Mouse (Mus musculus) midbrain, embryonic 11.5 days (tissue): ENCODE measurements around the gene Cobll1. TPM values are rescaled to one million over a fixed set of nuclear protein-coding genes. Genes with fewer than 3 reads are reported as not detected.

Source experiments
- ATAC-seq: fragments of 200-750 bp; cut with Nextera tagmentation; 2 replicates; pipeline ENCODE4 v1.8.0; 2017; ENCODE audit warnings: moderate TSS enrichment, moderate library complexity; ENCODE audit not compliant: low FRiP score
- DNase-seq: peaks from one replicate; pipeline ENCODE4 v3.0.0; 2015; ENCODE audit warnings: low spot score; ENCODE audit errors: missing footprints
- H3K27ac ChIP-seq: fragments of 300-500 bp; sonication (generic); 2 replicates; pipeline ENCODE4 v1.5.1; 2014; ENCODE audit warnings: low read depth, low read length
- H3K27me3 ChIP-seq: fragments of 300-500 bp; sonication (generic); 2 replicates; pipeline ENCODE4 v1.6.1; 2014; ENCODE audit warnings: mild to moderate bottlenecking, low read length, moderate library complexity, mixed read lengths; ENCODE audit not compliant: control insufficient read depth, insufficient read depth
- H3K36me3 ChIP-seq: fragments of 300-500 bp; sonication (generic); 2 replicates; pipeline ENCODE4 v1.6.1; 2014; ENCODE audit warnings: mild to moderate bottlenecking, low read length, moderate library complexity, mixed read lengths; ENCODE audit not compliant: control insufficient read depth, insufficient read depth
- H3K4me1 ChIP-seq: fragments of 300-500 bp; sonication (generic); 2 replicates; pipeline ENCODE4 v1.6.1; 2014; ENCODE audit warnings: low read length; ENCODE audit not compliant: control insufficient read depth, insufficient read depth
- H3K4me2 ChIP-seq: fragments of 300-500 bp; sonication (generic); 2 replicates; pipeline ENCODE4 v1.6.1; 2014; ENCODE audit warnings: mild to moderate bottlenecking, moderate library complexity
- H3K4me3 ChIP-seq: fragments of 300-500 bp; sonication (generic); 2 replicates; pipeline ENCODE4 v1.5.1; 2014; ENCODE audit warnings: low read depth, low read length
- H3K9ac ChIP-seq: fragments of 300-500 bp; sonication (generic); 2 replicates; pipeline ENCODE4 v1.6.1; 2014; ENCODE audit warnings: low read length
- H3K9me3 ChIP-seq: fragments of 300-500 bp; sonication (generic); 2 replicates; pipeline ENCODE4 v1.6.1; 2016; ENCODE audit warnings: low read length; ENCODE audit not compliant: control insufficient read depth
- WGBS: fragments of 180-500 bp; shearing (Covaris S2); extraction: QIAGEN DNeasy Blood & Tissue Kit; methylation state at CpG from one replicate; pipeline ENCODE4 v1.1.7; 2014; 5-methylcytosine and 5-hydroxymethylcytosine counted together
- polyA plus RNA-seq: library from polyadenylated mRNA; unstranded; fragments of >200 nt; fragmentation: Nextera tagmentation; extraction: Ambion mirVana; gene quantifications from 2 replicates; pipeline ENCODE4 v1.2.1, GENCODE M21; 2014

The Cobll1 gene
- polyA plus RNA-seq, 1 experiment from 2014 or later, result 2.0 TPM

- WGBS, result 56% methylated on average over 5 of the region's 5 CpGs
- H3K27me3 ChIP-seq, result no peaks in the 10 kb centered on the region
- DNase-seq (peak; percentile 47), ATAC-seq (no peak)
- no peak overlapping the region for H3K27ac ChIP-seq
- H3K36me3 ChIP-seq, result no peaks in the 10 kb centered on the region
- H3K9ac ChIP-seq, result no peak overlapping the region
- H3K4me1 ChIP-seq, result no peaks in the 10 kb centered on the region
- H3K9me3 ChIP-seq, result no peaks in the 10 kb centered on the region
- no peak overlapping the region for H3K4me2 ChIP-seq
- H3K4me3 ChIP-seq, result no peak overlapping the region
These were observed 63.6 kb downstream of the Cobll1 start for GRCm38 (mm10) chr2:65175645-65176044.

- Histone ChIP-seq H3K27ac (no peak overlapping the region), H3K4me3 (no peak overlapping the region), H3K36me3 (no peaks in the 10 kb centered on the region), H3K9me3 (no peaks in the 10 kb centered on the region), H3K4me1 (no peaks in the 10 kb centered on the region), H3K27me3 (no peaks in the 10 kb centered on the region), H3K9ac (no peak overlapping the region), H3K4me2 (no peak overlapping the region)
- ATAC-seq (no peak), DNase-seq (no peak)
- WGBS, result 91% methylated on average over 6 of the region's 6 CpGs
These were observed 67.1 kb downstream of the Cobll1 start for GRCm38 (mm10) chr2:65172071-65172470.

DNA sequence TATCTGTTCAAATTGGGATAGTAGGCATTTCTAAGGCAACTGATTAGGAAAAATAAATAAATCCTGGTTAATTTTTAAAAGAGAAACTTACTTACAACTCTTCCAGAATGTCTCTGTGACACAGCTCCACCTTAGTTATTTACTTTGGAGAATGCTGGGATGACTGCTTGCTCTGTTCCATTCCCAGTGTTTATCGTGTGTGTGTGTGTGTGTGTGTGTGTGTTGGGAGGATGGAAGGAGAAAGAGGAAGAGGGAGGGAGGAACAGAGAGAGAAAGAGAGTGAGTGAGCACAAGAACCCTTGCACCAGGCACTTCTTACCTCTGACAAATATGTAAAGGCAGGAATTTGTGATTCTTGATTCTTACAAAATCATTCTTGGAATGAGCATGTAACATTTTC lies 67.7 kb downstream of the Cobll1 start:
- Histone ChIP-seq H3K4me1 (no peaks in the 10 kb centered on the region), H3K9me3 (no peaks in the 10 kb centered on the region), H3K36me3 (no peaks in the 10 kb centered on the region), H3K4me2 (no peak overlapping the region), H3K27ac (no peak overlapping the region), H3K4me3 (no peak overlapping the region), H3K9ac (no peak overlapping the region), H3K27me3 (no peaks in the 10 kb centered on the region)
- WGBS, result 72% methylated on average over 1 of the region's 1 CpGs
- ATAC-seq (no peak), DNase-seq (peak; percentile 6)

GRCm38 (mm10) chr2:65170693-65171456 lies 68.3 kb downstream of the Cobll1 start:
- Histone ChIP-seq H3K27me3 (no peaks in the 10 kb centered on the region), H3K36me3 (no peaks in the 10 kb centered on the region), H3K4me3 (no peak overlapping the region), H3K4me2 (no peak overlapping the region), H3K9me3 (no peaks in the 10 kb centered on the region), H3K9ac (no peak overlapping the region), H3K4me1 (no peaks in the 10 kb centered on the region), H3K27ac (no peak overlapping the region)
- DNase-seq, result peak; percentile 21
- 93% methylated on average over 18 of the region's 18 CpGs for WGBS
- no peak for ATAC-seq

GRCm38 (mm10) chr2:65170256-65170655 lies 68.9 kb downstream of the Cobll1 start:
- Histone ChIP-seq H3K9me3 (no peaks in the 10 kb centered on the region), H3K9ac (no peak overlapping the region), H3K27ac (no peak overlapping the region), H3K4me1 (no peaks in the 10 kb centered on the region), H3K4me2 (no peak overlapping the region), H3K4me3 (no peak overlapping the region), H3K36me3 (no peaks in the 10 kb centered on the region), H3K27me3 (no peaks in the 10 kb centered on the region)
- ATAC-seq, result no peak
- WGBS, result 93% methylated on average over 5 of the region's 5 CpGs
- DNase-seq, result no peak

GRCm38 (mm10) chr2:65163990-65164389 lies 75.2 kb downstream of the Cobll1 start:
- H3K9ac ChIP-seq, result no peak overlapping the region
- H3K4me3 ChIP-seq, result no peak overlapping the region
- WGBS, result 75% methylated on average over 4 of the region's 4 CpGs
- H3K4me2 ChIP-seq, result no peak overlapping the region
- H3K4me1 ChIP-seq, result no peaks in the 10 kb centered on the region
- H3K27me3 ChIP-seq, result no peaks in the 10 kb centered on the region
- no peaks in the 10 kb centered on the region for H3K36me3 ChIP-seq
- H3K9me3 ChIP-seq, result no peaks in the 10 kb centered on the region
- peak; percentile 31 for DNase-seq
- no peak overlapping the region for H3K27ac ChIP-seq
- no peak for ATAC-seq

GRCm38 (mm10) chr2:65162625-65163024 lies 76.6 kb downstream of the Cobll1 start:
- no peak overlapping the region for H3K4me3 ChIP-seq
- no peak overlapping the region for H3K9ac ChIP-seq
- WGBS, result 91% methylated on average over 5 of the region's 5 CpGs
- H3K4me2 ChIP-seq, result no peak overlapping the region
- no peak for DNase-seq
- no peak overlapping the region for H3K27ac ChIP-seq
- no peak for ATAC-seq
- H3K27me3 ChIP-seq, result no peaks in the 10 kb centered on the region
- H3K36me3 ChIP-seq, result no peaks in the 10 kb centered on the region
- H3K9me3 ChIP-seq, result no peaks in the 10 kb centered on the region
- H3K4me1 ChIP-seq, result no peaks in the 10 kb centered on the region

DNA sequence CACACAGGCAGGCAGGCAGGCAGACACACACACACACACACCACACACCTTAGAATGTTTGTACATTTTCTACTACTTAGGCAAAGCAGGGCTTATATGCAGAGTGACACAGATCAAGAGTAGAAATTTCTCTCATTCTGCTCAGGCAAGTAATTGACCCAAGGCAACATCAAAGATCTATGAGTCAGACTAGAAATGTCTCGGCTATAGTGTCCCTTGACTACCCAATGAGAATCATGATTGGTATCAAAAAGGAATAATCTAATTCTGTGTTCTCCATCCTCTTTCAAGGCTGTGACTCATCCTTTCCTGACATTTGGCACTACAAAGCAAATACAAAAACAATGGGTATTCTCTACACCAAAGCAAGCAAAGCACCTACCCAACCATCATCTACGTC lies 77.5 kb downstream of the Cobll1 start:
- H3K27me3 ChIP-seq, result no peaks in the 10 kb centered on the region
- 81% methylated on average over 2 of the region's 2 CpGs for WGBS

DNA sequence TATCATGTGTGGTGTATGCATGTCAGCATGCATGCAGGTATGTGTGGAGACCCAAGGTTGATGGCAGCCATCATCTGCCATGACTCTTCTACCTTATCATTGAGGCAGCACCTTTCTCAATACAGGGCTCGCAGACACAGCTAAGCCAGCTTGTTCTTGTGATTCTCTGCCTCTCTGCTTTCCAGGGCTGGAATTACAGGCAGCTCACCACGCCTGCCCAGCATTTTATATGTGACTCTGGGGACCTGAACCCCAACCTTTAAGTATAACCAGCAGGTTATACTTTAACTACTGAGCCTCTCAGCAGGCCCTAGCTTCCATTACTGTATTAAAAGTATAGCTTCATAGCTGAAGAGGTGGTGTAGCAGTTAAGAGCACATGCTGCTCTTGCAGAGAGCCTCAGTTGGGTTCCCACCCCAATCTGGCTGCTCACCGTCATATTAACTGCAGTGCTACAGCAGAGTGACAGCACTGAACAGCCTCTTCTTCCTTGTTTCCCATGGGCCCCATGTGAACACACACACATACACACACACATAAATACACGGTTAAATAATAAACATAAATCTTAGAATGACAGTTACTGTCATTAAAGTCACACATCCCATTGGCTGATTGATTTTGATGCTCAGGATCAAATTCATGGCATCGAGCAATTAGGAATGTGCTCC lies 81.1 kb downstream of the Cobll1 start:
- WGBS, result 86% methylated on average over 5 of the region's 5 CpGs
- no peak for ATAC-seq

More for the DNA sequence above, 77.5 kb downstream of the Cobll1 start:
- no peak for DNase-seq
- Histone ChIP-seq H3K27ac (no peak overlapping the region), H3K9ac (no peak overlapping the region), H3K4me1 (no peaks in the 10 kb centered on the region), H3K9me3 (no peaks in the 10 kb centered on the region), H3K4me3 (no peak overlapping the region), H3K36me3 (no peaks in the 10 kb centered on the region), H3K4me2 (no peak overlapping the region)
- ATAC-seq, result no peak

More for the DNA sequence above, 81.1 kb downstream of the Cobll1 start:
- no peaks in the 10 kb centered on the region for H3K36me3 ChIP-seq
- DNase-seq, result no peak
- H3K4me3 ChIP-seq, result no peak overlapping the region
- no peaks in the 10 kb centered on the region for H3K9me3 ChIP-seq
- H3K27ac ChIP-seq, result no peak overlapping the region
- H3K27me3 ChIP-seq, result no peaks in the 10 kb centered on the region
- no peak overlapping the region for H3K9ac ChIP-seq
- H3K4me2 ChIP-seq, result no peak overlapping the region
- no peaks in the 10 kb centered on the region for H3K4me1 ChIP-seq
